Mouse (Mus musculus): ENCODE results near the gene Camsap1.

Camsap1 gene

DNA sequence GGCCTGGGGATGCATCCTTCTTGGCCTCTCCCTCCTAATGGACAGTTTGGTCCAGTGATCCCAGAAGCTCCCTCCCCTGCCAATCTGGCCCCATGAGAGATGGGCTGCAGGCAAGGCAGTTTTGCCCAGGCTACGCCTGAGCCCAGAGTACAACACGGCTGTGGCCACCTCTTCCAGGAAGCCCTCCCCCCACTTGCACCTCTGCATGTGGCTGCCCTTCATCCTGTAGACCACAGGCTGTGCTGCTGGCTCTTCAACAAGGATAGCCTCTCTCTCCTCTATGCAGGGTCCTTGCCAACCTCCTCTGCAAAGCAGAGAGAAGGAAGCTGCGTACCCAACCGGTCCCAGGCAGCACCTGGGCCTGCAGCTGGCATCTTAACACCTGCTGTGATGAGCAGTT, 104.0 kb downstream of the Camsap1 start:
- no peak for DNase-seq

DNA sequence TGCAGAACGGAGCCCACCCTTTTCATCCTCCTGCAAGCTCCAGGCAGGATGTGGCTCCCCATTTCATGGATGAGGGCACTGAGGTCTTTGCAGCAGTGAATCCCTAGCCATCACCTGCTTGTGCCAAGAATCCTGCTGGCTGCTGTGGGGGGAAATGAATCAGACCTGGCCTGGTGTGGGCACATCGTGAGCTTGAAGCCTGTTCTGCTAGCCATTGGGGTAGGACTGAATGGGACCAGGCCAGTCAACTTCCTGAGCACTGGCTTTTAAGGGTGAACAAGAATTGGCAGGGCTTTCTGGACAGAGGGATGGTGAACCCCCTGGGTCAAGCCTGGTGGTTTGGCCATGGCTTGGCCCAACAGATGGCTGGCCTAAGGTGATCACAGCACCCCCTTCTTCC, 104.6 kb downstream of the Camsap1 start:
- DNase-seq: no peak

DNA sequence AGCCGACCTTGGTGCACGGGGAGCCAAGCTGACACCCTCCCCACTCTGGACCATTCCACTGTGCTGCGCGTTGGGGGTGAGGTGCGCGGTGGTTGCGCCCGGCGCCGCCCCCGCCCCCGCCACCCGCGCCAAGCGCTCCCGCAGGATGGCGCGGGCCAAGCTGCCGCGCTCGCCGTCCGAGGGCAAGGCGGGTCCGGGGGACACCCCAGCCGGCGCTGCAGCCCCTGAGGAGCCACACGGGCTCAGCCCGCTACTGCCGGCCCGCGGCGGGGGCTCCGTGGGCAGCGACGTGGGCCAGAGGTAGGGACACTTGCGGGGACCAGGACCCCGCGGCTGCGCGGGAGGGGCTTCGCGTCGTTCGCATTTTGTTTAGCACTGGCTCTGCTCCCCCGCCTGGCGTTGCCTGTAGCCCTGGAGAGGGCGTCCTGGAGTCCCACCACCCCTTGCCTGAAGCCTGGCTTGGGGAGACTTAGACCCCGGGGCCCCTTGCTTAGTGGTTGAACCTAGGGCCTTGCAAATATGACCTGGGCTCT, 105.3 kb downstream of the Camsap1 start:
- no peak for DNase-seq

- DNase-seq: no peak
Observed at GRCm38 (mm10) chr2:25877250-25877735, 105.8 kb downstream of the Camsap1 start.

All from kidney, adult 8-10 months (tissue).